Mouse (Mus musculus) lung, postnatal 0 days (tissue): ENCODE measurements at regions not wholly inside any gene's neighbourhood (a gene's known extent, or its start where the extent isn't known, plus 50 kb on each side); places are given as distances from the start of the nearest gene placed in this dataset.

ENCODE experiments used
- ATAC-seq: fragments of 200-750 bp; cut with Nextera tagmentation; 2 replicates; pipeline ENCODE4 v1.8.0; 2017; ENCODE audit warnings: moderate library complexity
- DNase-seq: peaks from one replicate; pipeline ENCODE4 v3.0.0-alpha.2; 2016; ENCODE audit warnings: low spot score
- H3K27ac ChIP-seq: fragments of 300-500 bp; sonication (generic); 2 replicates; pipeline ENCODE4 v1.5.1; 2014; ENCODE audit warnings: antibody characterized with exemption, mild to moderate bottlenecking, low read length, mixed read lengths
- H3K27me3 ChIP-seq: fragments of 300-500 bp; sonication (generic); replicated peaks from 2 replicates; pipeline ENCODE4 v1.6.1; 2014; ENCODE audit warnings: low read length, mixed read lengths; ENCODE audit not compliant: insufficient read depth
- H3K36me3 ChIP-seq: fragments of 300-500 bp; sonication (generic); 2 replicates; pipeline ENCODE4 v1.6.1; 2014; ENCODE audit warnings: low read length, mixed read lengths; ENCODE audit not compliant: insufficient read depth
- H3K4me1 ChIP-seq: fragments of 300-500 bp; sonication (generic); 2 replicates; pipeline ENCODE4 v1.6.1; 2014; ENCODE audit warnings: antibody characterized with exemption, low read depth, low read length, mixed read lengths; ENCODE audit not compliant: insufficient read depth
- H3K4me2 ChIP-seq: fragments of 300-500 bp; sonication (generic); replicated peaks from 2 replicates; pipeline ENCODE4 v1.6.1; 2014; ENCODE audit warnings: low read depth, mild to moderate bottlenecking, low read length, moderate library complexity, mixed read lengths
- H3K4me3 ChIP-seq: fragments of 300-500 bp; sonication (generic); 2 replicates; pipeline ENCODE4 v1.5.1; 2014; ENCODE audit warnings: low read depth, low read length
- H3K9ac ChIP-seq: fragments of 300-500 bp; sonication (generic); replicated peaks from 2 replicates; pipeline ENCODE4 v1.6.1; 2014; ENCODE audit warnings: low read depth, mild to moderate bottlenecking
- H3K9me3 ChIP-seq: fragments of 300-500 bp; sonication (generic); 2 replicates; pipeline ENCODE4 v1.6.1; 2016; ENCODE audit warnings: low read length, mixed read lengths
- CTCF ChIP-seq: IDR thresholded peaks from 2 replicates; pipeline ENCODE4 v1.5.1; 2016; ENCODE audit warnings: antibody characterized with exemption, mild to moderate bottlenecking
- EP300 ChIP-seq: IDR thresholded peaks from 2 replicates; pipeline ENCODE4 v1.6.1; 2016; ENCODE audit warnings: antibody characterized with exemption, mild to moderate bottlenecking, control low read depth
- WGBS: fragments of 180-500 bp; shearing (Covaris S2); extraction: QIAGEN DNeasy Blood & Tissue Kit; methylation state at CpG from one replicate; pipeline ENCODE4 v1.1.7; 2014; 5-methylcytosine and 5-hydroxymethylcytosine counted together

DNA sequence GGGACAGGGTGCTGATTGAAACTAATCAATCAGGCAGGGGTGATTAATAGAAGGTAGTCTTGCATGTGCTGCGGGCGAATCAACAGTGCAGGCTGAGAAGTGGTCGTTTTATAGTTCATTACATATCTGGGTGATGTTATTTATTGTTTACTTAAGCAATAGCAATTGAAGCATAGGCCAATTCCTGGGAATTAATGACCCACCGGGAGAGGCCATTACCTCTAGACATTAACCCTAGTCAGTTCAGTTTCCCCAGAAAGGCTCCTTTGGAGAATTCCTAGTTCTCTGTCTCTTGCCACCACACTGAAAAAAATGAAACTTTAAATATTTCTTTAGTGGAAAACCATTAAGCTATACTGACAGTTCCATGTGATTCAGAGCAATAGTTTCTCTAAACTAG, 236.6 kb downstream of the Samd5 start:
- DNase-seq: no peak
- Histone ChIP-seq H3K27ac (no peak overlapping the region), H3K9ac (no peak overlapping the region), H3K27me3 (no peaks in the 10 kb centered on the region), H3K4me3 (no peak overlapping the region), H3K4me1 (no peaks in the 10 kb centered on the region), H3K4me2 (no peak overlapping the region), H3K36me3 (no peaks in the 10 kb centered on the region), H3K9me3 (no peaks in the 10 kb centered on the region)
- WGBS: 57% methylated on average over 4 of the region's 4 CpGs
- no peak for TF ChIP-seq EP300
- no peak for TF ChIP-seq CTCF
- ATAC-seq: no peak

DNA sequence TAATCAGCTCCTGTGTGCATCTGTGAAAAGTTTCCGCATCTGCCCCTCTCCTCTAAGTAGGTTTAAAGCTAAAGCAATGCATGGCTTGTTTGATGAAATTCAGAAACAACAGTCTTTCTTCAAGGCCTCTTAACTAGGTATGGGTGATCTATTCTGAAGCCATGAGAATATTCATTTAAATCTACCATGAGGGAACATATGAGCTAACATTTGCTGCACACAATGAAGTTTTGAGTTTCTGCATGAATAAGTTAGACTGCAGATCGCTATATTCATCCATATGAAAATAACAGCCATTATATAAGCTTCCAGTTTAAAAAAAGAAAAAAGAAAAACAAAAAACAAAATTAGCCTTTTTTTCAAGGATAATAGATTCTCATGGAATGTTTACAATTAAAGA, 245.9 kb downstream of the Samd5 start:
- Histone ChIP-seq H3K4me3 (no peak overlapping the region), H3K4me2 (no peak overlapping the region), H3K36me3 (no peaks in the 10 kb centered on the region), H3K4me1 (no peaks in the 10 kb centered on the region), H3K27ac (no peak overlapping the region), H3K27me3 (no peaks in the 10 kb centered on the region), H3K9ac (no peak overlapping the region), H3K9me3 (no peaks in the 10 kb centered on the region)
- TF ChIP-seq CTCF (no peak), EP300 (no peak)
- DNase-seq: no peak
- WGBS: 90% methylated on average over 2 of the region's 2 CpGs
- no peak for ATAC-seq

- no peak overlapping the region for H3K27ac ChIP-seq
- ATAC-seq (no peak), DNase-seq (no peak)
- TF ChIP-seq CTCF (no peak), EP300 (no peak)
- WGBS: 67% methylated on average over 4 of the region's 4 CpGs
- no peaks in the 10 kb centered on the region for H3K4me1 ChIP-seq
- H3K9me3 ChIP-seq: no peaks in the 10 kb centered on the region
- no peak overlapping the region for H3K9ac ChIP-seq
- H3K4me2 ChIP-seq: no peak overlapping the region
- H3K36me3 ChIP-seq: no peaks in the 10 kb centered on the region
- H3K4me3 ChIP-seq: no peak overlapping the region
- no peaks in the 10 kb centered on the region for H3K27me3 ChIP-seq
These were observed 254.3 kb downstream of the Samd5 start for GRCm38 (mm10) chr10:9420741-9421140.

DNA sequence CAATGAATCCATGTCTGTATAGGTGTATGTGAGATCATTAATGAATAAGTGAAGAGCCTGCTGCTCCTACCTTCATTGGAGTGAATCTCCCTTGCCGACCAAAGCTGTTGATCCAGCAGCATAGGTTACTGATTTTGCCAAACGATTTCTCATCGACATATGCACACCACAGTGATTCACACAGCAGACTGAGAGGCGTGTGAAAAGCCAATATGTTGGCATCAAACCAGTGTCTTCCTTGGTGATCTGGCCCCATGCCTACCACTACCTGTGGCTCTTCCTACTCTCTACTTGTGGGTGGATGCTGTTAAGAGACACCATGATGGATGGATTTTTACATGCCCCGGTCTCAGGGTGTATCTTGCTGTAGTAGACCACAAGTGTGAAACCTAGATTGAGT, 258.3 kb downstream of the Samd5 start:
- Histone ChIP-seq H3K9me3 (no peaks in the 10 kb centered on the region), H3K27me3 (no peaks in the 10 kb centered on the region), H3K4me1 (no peaks in the 10 kb centered on the region), H3K9ac (no peak overlapping the region), H3K27ac (no peak overlapping the region), H3K4me3 (no peak overlapping the region), H3K36me3 (no peaks in the 10 kb centered on the region), H3K4me2 (no peak overlapping the region)
- ATAC-seq: no peak
- TF ChIP-seq CTCF (no peak), EP300 (no peak)
- no peak for DNase-seq
- 90% methylated on average over 5 of the region's 5 CpGs for WGBS

DNA sequence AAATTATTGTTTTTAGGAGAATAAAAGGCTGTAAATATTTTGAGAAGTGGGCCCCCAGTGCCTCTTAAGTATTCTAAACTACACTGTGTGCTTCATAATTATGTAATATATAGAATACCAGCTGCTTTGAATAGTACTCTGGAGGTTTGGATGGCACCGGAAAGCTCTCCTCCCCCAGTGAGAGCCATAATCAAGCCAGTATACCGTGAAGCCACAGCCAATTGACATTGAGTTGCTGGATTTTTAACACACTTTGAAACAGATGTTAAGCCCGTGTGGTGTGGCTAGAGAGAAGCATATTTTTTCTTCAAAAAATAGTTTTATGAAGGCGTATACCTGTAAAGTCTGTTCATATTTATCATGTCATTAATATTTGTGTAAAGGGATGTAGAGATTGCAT, 268.9 kb downstream of the Samd5 start:
- no peak overlapping the region for H3K4me2 ChIP-seq
- no peaks in the 10 kb centered on the region for H3K4me1 ChIP-seq
- H3K9me3 ChIP-seq: no peaks in the 10 kb centered on the region
- H3K27me3 ChIP-seq: no peaks in the 10 kb centered on the region
- ATAC-seq (no peak), DNase-seq (no peak)
- H3K4me3 ChIP-seq: no peak overlapping the region
- WGBS: 84% methylated on average over 4 of the region's 4 CpGs
- no peak for TF ChIP-seq EP300
- no peak for TF ChIP-seq CTCF
- no peaks in the 10 kb centered on the region for H3K36me3 ChIP-seq
- H3K9ac ChIP-seq: no peak overlapping the region
- no peak overlapping the region for H3K27ac ChIP-seq

GRCm38 (mm10) chr10:9405417-9405816, 269.6 kb downstream of the Samd5 start:
- no peak for ATAC-seq
- no peaks in the 10 kb centered on the region for H3K4me1 ChIP-seq
- H3K9me3 ChIP-seq: no peaks in the 10 kb centered on the region
- H3K9ac ChIP-seq: no peak overlapping the region
- H3K4me3 ChIP-seq: no peak overlapping the region
- TF ChIP-seq EP300: no peak
- TF ChIP-seq CTCF: no peak
- no peaks in the 10 kb centered on the region for H3K36me3 ChIP-seq
- H3K27me3 ChIP-seq: no peaks in the 10 kb centered on the region
- 88% methylated on average over 2 of the region's 2 CpGs for WGBS
- no peak overlapping the region for H3K27ac ChIP-seq
- no peak overlapping the region for H3K4me2 ChIP-seq
- no peak for DNase-seq

DNA sequence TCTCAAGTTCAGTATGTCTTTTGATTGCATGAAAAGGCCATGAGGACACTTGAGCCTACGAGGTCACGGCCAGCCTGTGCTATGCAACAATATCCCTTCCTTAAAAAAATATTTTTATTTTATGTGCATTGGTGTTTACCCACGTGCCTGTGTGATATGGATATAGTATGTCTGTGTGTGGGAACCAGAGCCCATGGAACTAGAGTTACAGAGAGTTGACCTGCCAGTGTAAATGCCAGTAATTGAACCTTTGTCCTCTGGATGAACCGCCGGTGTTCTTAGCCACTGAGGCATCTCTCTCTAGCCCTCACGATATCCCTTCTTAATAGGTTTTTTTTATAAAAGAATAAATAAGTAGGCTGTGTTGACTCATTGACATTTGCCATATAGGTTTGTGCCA, 270.0 kb downstream of the Samd5 start:
- no peaks in the 10 kb centered on the region for H3K36me3 ChIP-seq
- H3K9ac ChIP-seq: no peak overlapping the region
- H3K4me2 ChIP-seq: no peak overlapping the region
- no peak overlapping the region for H3K27ac ChIP-seq
- ATAC-seq: no peak
- no peaks in the 10 kb centered on the region for H3K4me1 ChIP-seq
- H3K9me3 ChIP-seq: no peaks in the 10 kb centered on the region
- no peak for DNase-seq
- WGBS: 79% methylated on average over 6 of the region's 6 CpGs
- TF ChIP-seq EP300 (no peak), CTCF (no peak)
- H3K27me3 ChIP-seq: no peaks in the 10 kb centered on the region
- H3K4me3 ChIP-seq: no peak overlapping the region
